Mouse (Mus musculus) regulatory T cell (primary cell): ENCODE data around the gene Samd8.

ENCODE experiments used
- in situ Hi-C: fragments of 300-600 bp; cut with MboI, MseI; formaldehyde crosslinking; loops from one replicate; pipeline ENCODE4 v1.15.1; 2025; ENCODE audit warnings: high pct_unique_total_duplicates

The Samd8 gene

DNA sequence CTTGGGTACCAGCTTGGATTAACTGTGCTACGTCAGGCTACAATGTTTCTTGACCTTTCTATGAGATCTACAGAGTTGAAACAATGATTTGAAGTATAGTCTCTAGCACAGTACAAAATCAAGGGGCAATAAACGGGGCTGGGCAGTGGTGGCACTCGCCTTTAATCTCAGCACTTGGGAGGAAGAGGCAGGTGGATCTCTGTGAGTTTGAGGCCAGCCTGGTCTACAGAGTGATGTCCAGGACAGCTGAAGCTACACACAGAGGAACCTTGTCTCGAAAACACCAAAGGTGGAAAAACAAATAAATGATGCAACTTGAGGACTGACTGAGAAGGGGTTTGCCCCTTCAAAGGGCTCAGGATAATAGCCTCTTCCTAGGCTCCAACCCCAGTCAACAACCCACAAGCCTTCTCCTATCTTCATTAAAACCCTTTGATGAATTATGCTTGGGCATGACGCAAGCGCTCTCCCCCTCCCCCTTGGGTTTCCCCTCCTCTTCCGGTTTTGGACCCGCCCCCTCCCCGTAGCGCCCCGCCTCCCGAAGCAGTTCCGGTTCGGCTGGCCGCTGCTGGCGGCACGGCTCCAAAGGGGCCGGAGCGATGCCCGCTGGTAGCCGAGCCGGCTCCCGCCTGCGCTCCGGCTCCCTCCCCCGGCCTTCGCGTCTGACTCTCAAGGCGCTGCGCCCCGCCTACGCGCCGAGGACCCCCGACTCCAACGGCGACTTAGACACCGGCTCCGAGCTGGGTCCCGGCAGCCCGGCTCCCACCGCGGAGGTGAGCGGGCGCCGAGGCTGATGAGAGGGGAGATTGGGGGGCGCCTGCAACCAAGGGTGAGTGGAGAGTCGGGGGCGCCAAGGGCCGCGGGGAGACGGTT, at the start of gene Samd8:
Gene Samd8 (plus strand): TSS at position 524 of the 873 bp plus-strand sequence.
- in situ Hi-C loops, result loop anchor here (5.0 kb wide), 1 partner anchor 102 kb away; no protein-coding TSS in a partner anchor

DNA sequence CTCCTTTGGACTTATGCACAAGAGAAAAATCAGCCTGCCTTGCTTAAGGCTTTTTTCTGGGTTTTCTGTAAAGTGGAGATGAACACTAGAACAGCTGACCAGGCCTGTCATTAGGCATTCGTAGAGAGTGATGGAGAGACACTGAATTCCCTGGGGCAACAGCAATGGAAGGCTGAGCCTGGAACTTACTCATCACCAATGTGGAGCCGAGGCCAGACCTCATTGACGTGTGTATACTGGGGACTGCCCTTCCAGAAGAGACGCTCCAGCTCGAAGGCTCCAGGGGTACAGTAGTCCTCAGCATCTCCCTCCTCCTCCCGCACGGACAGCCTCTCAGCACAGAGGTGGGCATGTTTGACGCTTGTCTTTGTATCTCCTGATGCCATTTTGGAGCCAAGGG, 47.6 kb upstream of the Samd8 start:
- in situ Hi-C loops, result no loop called here

DNA sequence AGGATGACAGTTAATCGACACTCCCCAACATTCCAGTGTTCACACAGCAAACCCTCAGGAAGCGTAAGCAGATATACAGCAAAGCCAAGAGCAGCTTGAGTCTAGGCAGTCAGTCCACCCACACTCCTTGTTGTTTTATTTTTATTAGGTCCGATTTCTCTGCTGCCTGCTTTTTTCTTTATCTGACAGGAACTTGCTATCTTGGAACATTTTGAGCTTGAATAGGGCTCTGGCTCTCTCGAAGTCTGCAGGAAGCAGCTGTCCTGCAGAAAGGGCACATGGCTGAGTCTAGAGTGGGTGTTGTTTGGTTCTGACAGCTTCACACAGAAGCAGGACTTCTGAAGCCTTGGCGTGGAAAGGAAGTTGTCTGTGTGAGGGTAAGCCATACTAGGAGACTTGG, 47.1 kb upstream of the Samd8 start:
- in situ Hi-C loops, result no loop called here

GRCm38 (mm10) chr14:21705462-21705861, 44.9 kb upstream of the Samd8 start:
- in situ Hi-C loops, result no loop called here

GRCm38 (mm10) chr14:21706759-21707571, 43.4 kb upstream of the Samd8 start:
- in situ Hi-C loops, result no loop called here

DNA sequence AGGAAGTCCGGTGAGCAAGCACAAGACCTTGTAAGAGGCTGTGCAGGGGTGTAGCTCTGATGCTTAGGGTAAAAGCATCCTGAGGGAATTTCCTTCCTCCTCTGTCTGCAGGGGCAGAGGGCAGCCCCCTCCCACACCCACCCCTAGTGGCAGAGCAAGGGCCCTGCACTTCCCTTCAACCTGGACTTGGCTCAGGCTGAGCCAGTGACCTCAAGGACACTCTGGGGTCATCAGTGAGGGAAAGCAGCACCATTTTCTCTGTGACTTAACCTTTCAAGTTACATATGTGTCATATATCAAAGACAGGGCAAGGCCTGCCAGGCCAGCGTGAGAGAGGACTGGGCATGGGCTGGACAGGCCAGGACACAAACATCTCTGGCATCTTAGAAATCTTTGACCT, 40.8 kb upstream of the Samd8 start:
- in situ Hi-C loops, result no loop called here

DNA sequence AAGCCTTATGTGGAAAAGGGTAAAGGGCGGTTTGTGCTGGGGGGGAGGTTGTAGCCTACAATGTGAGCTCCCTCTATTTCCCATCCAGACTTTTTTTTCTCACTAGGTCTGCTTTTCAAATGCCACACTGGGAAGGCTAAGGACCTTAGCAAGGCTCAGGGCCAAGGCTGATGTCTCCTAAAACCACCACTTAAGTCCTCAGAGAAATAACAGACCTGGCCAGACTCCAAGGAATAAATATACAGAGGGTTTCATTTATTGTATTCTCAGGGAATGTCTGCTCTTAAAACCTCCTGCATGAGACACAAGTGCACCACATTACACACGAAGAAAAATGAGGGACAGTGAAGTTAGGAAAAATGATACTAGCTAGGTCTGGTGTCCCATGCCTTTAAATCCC, 39.1 kb upstream of the Samd8 start:
- in situ Hi-C loops, result no loop called here

- in situ Hi-C loops, result no loop called here
These were observed 35.8 kb upstream of the Samd8 start, which contains the start of gene Dupd1 for GRCm38 (mm10) chr14:21714486-21714885. Gene Dupd1, minus strand, starts transcription at chr14:21714576.

GRCm38 (mm10) chr14:21719646-21720383, 30.5 kb upstream of the Samd8 start:
- in situ Hi-C loops, result loop anchor here (10.0 kb wide), 1 partner anchor 965 kb away; no protein-coding TSS in a partner anchor

DNA sequence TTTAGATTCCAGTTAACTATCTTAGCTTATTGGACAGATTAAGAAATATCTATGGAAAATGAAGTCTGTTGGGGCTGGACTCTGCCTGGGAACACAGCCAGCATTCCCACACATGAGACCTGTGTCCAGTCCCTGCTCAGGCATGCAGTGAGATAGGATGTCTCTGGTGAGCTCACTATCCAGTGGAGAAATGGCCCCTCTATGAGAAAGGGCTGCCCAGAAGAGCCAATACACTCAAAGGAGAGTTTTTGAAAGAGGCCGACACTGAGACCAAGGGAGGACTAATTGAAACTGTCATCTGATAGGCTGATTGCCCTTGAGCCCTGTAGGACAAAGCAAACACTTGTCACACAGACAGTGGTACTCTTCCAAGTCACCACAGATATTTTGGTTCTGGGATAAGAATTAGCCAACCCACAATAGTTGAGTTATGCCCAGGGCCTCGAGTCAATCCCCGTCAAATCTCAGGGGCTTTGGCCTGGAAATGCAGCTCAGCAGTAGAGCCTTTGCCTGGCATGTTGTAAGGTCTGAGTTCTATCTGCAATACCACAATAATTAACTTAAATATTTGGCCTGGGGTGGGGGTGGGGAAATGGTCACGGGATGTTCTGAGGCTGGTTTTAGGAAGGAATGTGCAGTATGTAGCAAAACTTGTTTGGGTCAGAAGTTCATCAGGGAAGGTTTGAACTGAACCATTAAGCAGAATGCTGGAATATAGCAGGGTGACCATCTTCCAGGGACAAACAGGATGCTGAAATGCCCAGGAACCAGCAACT, 29.7 kb upstream of the Samd8 start:
- in situ Hi-C loops, result loop anchor here (10.0 kb wide), 1 partner anchor 966 kb away; no protein-coding TSS in a partner anchor

- in situ Hi-C loops, result loop anchor here (10.0 kb wide), 1 partner anchor 967 kb away; no protein-coding TSS in a partner anchor
These were observed 28.2 kb upstream of the Samd8 start for GRCm38 (mm10) chr14:21722021-21722698.

GRCm38 (mm10) chr14:21729031-21729732, 21.1 kb upstream of the Samd8 start:
- in situ Hi-C loops, result loop anchor here (10.0 kb wide), 1 partner anchor 974 kb away; no protein-coding TSS in a partner anchor

GRCm38 (mm10) chr14:21729936-21730335, 20.4 kb upstream of the Samd8 start:
- in situ Hi-C loops, result loop anchor here (10.0 kb wide), 1 partner anchor 975 kb away; no protein-coding TSS in a partner anchor

DNA sequence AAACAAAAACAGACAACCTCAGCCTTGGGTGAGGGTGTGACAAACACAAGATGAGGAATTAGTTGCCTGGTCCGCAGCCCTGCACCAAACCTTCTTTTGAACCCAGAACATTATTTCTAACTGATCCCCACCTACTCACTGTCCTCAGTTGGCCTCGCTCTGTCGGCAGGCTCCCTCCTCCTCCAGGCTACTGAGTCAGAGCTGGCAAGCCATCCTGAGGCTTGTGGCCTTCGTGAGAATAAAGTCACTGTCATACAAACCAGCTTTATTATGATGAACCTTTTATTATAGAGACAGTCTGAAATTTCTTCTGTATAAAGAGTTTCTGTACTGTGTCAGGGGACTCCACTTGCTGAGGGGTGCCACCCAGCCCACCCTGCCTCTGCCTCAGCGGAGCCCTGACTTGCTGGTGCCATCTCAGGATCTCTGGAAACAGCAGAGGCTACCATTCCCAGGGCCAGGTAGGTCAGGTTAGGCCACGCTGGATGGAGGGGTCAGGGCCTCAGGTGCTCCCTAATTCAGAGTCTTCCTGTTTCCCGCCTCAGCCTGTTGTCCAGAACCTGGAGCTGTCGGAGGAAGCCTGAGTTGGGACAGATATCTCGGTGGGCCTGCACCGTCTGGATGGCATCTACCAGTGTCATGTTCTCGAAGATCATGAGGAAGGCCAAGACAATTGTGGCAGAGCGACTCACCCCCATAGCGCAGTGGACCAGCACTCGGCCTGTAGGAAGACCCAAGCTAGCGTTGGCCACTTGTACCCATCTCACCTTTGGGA, 17.0 kb upstream of the Samd8 start:
- in situ Hi-C loops, result no loop called here

GRCm38 (mm10) chr14:21740345-21740744, 10.0 kb upstream of the Samd8 start:
- in situ Hi-C loops, result loop anchor here (5.0 kb wide), 1 partner anchor 603 kb away; no protein-coding TSS in a partner anchor

DNA sequence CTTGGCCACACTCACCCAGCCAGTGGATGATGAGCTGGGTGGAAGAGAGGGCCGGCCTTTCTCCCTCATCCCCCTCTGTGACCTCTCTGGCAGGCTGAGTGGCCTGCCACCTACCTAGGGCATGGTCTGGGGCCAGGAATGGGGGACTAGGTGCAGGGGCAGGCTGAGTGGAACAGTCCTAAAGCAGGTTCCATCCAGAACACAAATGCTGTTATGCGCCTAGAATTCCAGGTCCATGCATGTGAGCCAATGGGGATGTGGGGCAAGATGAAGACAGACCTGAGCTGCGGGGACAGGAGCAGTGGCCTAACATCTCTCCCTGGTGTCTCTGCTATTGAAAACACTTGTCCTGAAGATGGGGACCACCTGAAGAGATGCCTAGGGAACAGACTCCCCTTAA, 9.0 kb upstream of the Samd8 start:
- in situ Hi-C loops, result loop anchor here (5.0 kb wide), 1 partner anchor 604 kb away; no protein-coding TSS in a partner anchor

- in situ Hi-C loops, result loop anchor here (5.0 kb wide), 1 partner anchor 604 kb away; no protein-coding TSS in a partner anchor
These were observed 8.5 kb upstream of the Samd8 start for GRCm38 (mm10) chr14:21741786-21742185.

- in situ Hi-C loops, result loop anchor here (5.0 kb wide), 1 partner anchor 605 kb away; no protein-coding TSS in a partner anchor
These were observed 7.9 kb upstream of the Samd8 start for GRCm38 (mm10) chr14:21742441-21742840.
